Mouse (Mus musculus) CH12.LX (cell line): ENCODE measurements around the gene Noxo1. TPM values are rescaled to one million over a fixed set of nuclear protein-coding genes. Genes with fewer than 3 reads are reported as not detected.

Experiments used
- DNase-seq: peaks from one replicate; pipeline ENCODE4 v3.0.0-alpha.2; 2013; ENCODE audit errors: extremely low read depth
- H3K27ac ChIP-seq: 2 replicates; pipeline ENCODE4 v1.5.1; 2012; ENCODE audit warnings: low read depth, mild to moderate bottlenecking, control low read depth, moderate library complexity; ENCODE audit not compliant: insufficient read depth
- H3K27me3 ChIP-seq: replicated peaks from 2 replicates; pipeline ENCODE3; 2012; ENCODE audit warnings: inconsistent platforms
- H3K36me3 ChIP-seq, 2 experiments: replicated peaks in 1 of 2; 2 replicates each; pipeline versions ENCODE3 to v1.6.1; 2012; ENCODE audit warnings: inconsistent platforms in 1 of 2, low read length in 1 of 2, mild to moderate bottlenecking in 1 of 2, mixed read lengths in 1 of 2, moderate library complexity in 1 of 2; ENCODE audit not compliant: control insufficient read depth in 1 of 2, insufficient read depth in 1 of 2
- H3K4me1 ChIP-seq, 2 experiments: 2 replicates each; pipeline ENCODE4 v1.6.1; 2012; ENCODE audit warnings: inconsistent platforms in 1 of 2, moderate library complexity in 1 of 2; ENCODE audit not compliant: insufficient read depth in 2 of 2, control insufficient read depth in 1 of 2
- H3K4me2 ChIP-seq: 2 replicates; pipeline ENCODE4 v1.6.1; 2012; ENCODE audit warnings: low read depth, mild to moderate bottlenecking, control low read depth; ENCODE audit not compliant: poor library complexity, insufficient read depth, severe bottlenecking
- H3K4me3 ChIP-seq, 3 experiments: fragments of 150-350 bp in 1 of 3; sonication (generic) in 1 of 3; replicated peaks in 1 of 3; 2 replicates each; pipeline versions ENCODE3 to v1.5.1; 2011 to 2012; ENCODE audit warnings: low read depth in 2 of 3, low read length in 2 of 3, mild to moderate bottlenecking in 2 of 3, moderate library complexity in 2 of 3, control low read depth in 1 of 3, improper control_type of control experiment in 1 of 3, inconsistent platforms in 1 of 3, mixed read lengths in 1 of 3; ENCODE audit not compliant: poor library complexity in 1 of 3
- H3K79me2 ChIP-seq: replicated peaks from 2 replicates; pipeline ENCODE4 v1.6.1; 2012; ENCODE audit warnings: mild to moderate bottlenecking, moderate library complexity; ENCODE audit not compliant: control insufficient read depth, poor library complexity, insufficient read depth, severe bottlenecking; ENCODE audit errors: extremely low read depth
- H3K9ac ChIP-seq: 2 replicates; pipeline ENCODE4 v1.6.1; 2012; ENCODE audit warnings: low read depth, mild to moderate bottlenecking, control low read depth, moderate library complexity; ENCODE audit not compliant: insufficient read depth
- H3K9me3 ChIP-seq: replicated peaks from 2 replicates; pipeline ENCODE3; 2012; ENCODE audit warnings: low read length, inconsistent platforms, mixed read lengths
- BHLHE40 ChIP-seq: IDR thresholded peaks from 2 replicates; pipeline ENCODE4 v1.6.1; 2011; ENCODE audit warnings: mild to moderate bottlenecking, low read depth, low read length, improper control_type of control experiment
- CHD1 ChIP-seq: IDR thresholded peaks from 2 replicates; pipeline ENCODE4 v1.6.1; 2012; ENCODE audit warnings: low read depth, low read length, improper control_type of control experiment, inconsistent platforms
- CHD2 ChIP-seq: IDR thresholded peaks from 2 replicates; pipeline ENCODE4 v1.6.1; 2011; ENCODE audit warnings: low read length, improper control_type of control experiment
- CTCF ChIP-seq, 2 experiments: IDR thresholded peaks in 1 of 2; conservative IDR thresholded peaks in 1 of 2; 2 replicates each; pipeline ENCODE4 v1.5.1; 2011 to 2012; ENCODE audit warnings: low read depth in 2 of 2, low read length in 2 of 2, improper control_type of control experiment in 1 of 2, inconsistent platforms in 1 of 2, mild to moderate bottlenecking in 1 of 2, moderate library complexity in 1 of 2
- ELF1 ChIP-seq: IDR thresholded peaks from 2 replicates; pipeline ENCODE4 v1.6.1; 2014; ENCODE audit warnings: low read depth, mild to moderate bottlenecking, inconsistent platforms, low read length, improper control_type of control experiment
- EP300 ChIP-seq: IDR thresholded peaks from 2 replicates; pipeline ENCODE4 v1.6.1; 2011; ENCODE audit warnings: low read length, improper control_type of control experiment
- ETS1 ChIP-seq: conservative IDR thresholded peaks from 2 replicates; pipeline ENCODE4 v1.6.1; 2012; ENCODE audit warnings: low read depth, mild to moderate bottlenecking, inconsistent platforms, low read length, improper control_type of control experiment, moderate library complexity
- GABPA ChIP-seq: IDR thresholded peaks from 2 replicates; pipeline ENCODE4 v1.6.1; 2012; ENCODE audit warnings: low read depth, low read length, improper control_type of control experiment, inconsistent platforms; ENCODE audit not compliant: insufficient replicate concordance
- HCFC1 ChIP-seq: IDR thresholded peaks from 2 replicates; pipeline ENCODE4 v1.6.1; 2012; ENCODE audit warnings: low read depth, mild to moderate bottlenecking, inconsistent platforms, low read length, improper control_type of control experiment
- IRF4 ChIP-seq: IDR thresholded peaks from 2 replicates; pipeline ENCODE4 v1.6.1; 2014; ENCODE audit warnings: low read depth, mild to moderate bottlenecking, inconsistent platforms, low read length, improper control_type of control experiment
- JUND ChIP-seq: conservative IDR thresholded peaks from 2 replicates; pipeline ENCODE4 v1.6.1; 2011; ENCODE audit warnings: low read depth, low read length, improper control_type of control experiment
- KAT2A ChIP-seq: IDR thresholded peaks from 2 replicates; pipeline ENCODE4 v1.6.1; 2012; ENCODE audit warnings: low read length, improper control_type of control experiment, inconsistent platforms; ENCODE audit not compliant: insufficient replicate concordance
- MAFK ChIP-seq: IDR thresholded peaks from 2 replicates; pipeline ENCODE4 v1.6.1; 2011; ENCODE audit warnings: low read length, improper control_type of control experiment; ENCODE audit not compliant: insufficient replicate concordance
- MAX ChIP-seq: IDR thresholded peaks from 2 replicates; pipeline ENCODE4 v1.6.1; 2011; ENCODE audit warnings: low read length, improper control_type of control experiment
- MAZ ChIP-seq: IDR thresholded peaks from 2 replicates; pipeline ENCODE4 v1.6.1; 2012; ENCODE audit warnings: low read depth, mild to moderate bottlenecking, inconsistent platforms, low read length, improper control_type of control experiment, moderate library complexity
- MEF2A ChIP-seq: IDR thresholded peaks from 2 replicates; pipeline ENCODE4 v1.6.1; 2014; ENCODE audit warnings: low read depth, mild to moderate bottlenecking, inconsistent platforms, low read length, improper control_type of control experiment, borderline replicate concordance
- MXI1 ChIP-seq: IDR thresholded peaks from 2 replicates; pipeline ENCODE4 v1.6.1; 2011; ENCODE audit warnings: mild to moderate bottlenecking, low read depth, low read length, improper control_type of control experiment
- MYC ChIP-seq: IDR thresholded peaks from 2 replicates; pipeline ENCODE4 v1.6.1; 2011; ENCODE audit warnings: low read depth, mild to moderate bottlenecking, improper control_type of control experiment, low read length
- NRF1 ChIP-seq: IDR thresholded peaks from 2 replicates; pipeline ENCODE4 v1.6.1; 2014; ENCODE audit warnings: low read depth, mild to moderate bottlenecking, inconsistent platforms, low read length, improper control_type of control experiment, moderate library complexity
- POLR2A ChIP-seq: IDR thresholded peaks from 2 replicates; pipeline ENCODE4 v1.6.1; 2011; ENCODE audit warnings: low read depth, mild to moderate bottlenecking, improper control_type of control experiment, low read length
- POLR2AphosphoS2 ChIP-seq: IDR thresholded peaks from 2 replicates; pipeline ENCODE4 v1.6.1; 2011; ENCODE audit warnings: low read depth, low read length, improper control_type of control experiment
- RAD21 ChIP-seq: IDR thresholded peaks from 2 replicates; pipeline ENCODE4 v1.6.1; 2011; ENCODE audit warnings: low read depth, mild to moderate bottlenecking, low read length, improper control_type of control experiment, moderate library complexity
- SIN3A ChIP-seq: IDR thresholded peaks from 2 replicates; pipeline ENCODE4 v1.6.1; 2012; ENCODE audit warnings: low read length, improper control_type of control experiment, inconsistent platforms
- TBP ChIP-seq: conservative IDR thresholded peaks from 2 replicates; pipeline ENCODE4 v1.6.1; 2011; ENCODE audit warnings: low read depth, low read length, improper control_type of control experiment
- TCF12 ChIP-seq: IDR thresholded peaks from 2 replicates; pipeline ENCODE4 v1.6.1; 2014; ENCODE audit warnings: low read depth, mild to moderate bottlenecking, inconsistent platforms, low read length, improper control_type of control experiment
- UBTF ChIP-seq: IDR thresholded peaks from 2 replicates; pipeline ENCODE4 v1.6.1; 2012; ENCODE audit warnings: low read depth, mild to moderate bottlenecking, inconsistent platforms, low read length, improper control_type of control experiment, moderate library complexity
- USF1 ChIP-seq: IDR thresholded peaks from 2 replicates; pipeline ENCODE4 v1.6.1; 2014; ENCODE audit warnings: low read depth, mild to moderate bottlenecking, inconsistent platforms, low read length, improper control_type of control experiment
- ZKSCAN1 ChIP-seq: IDR thresholded peaks from 2 replicates; pipeline ENCODE4 v1.6.1; 2012; ENCODE audit warnings: low read depth, inconsistent platforms, low read length, improper control_type of control experiment, borderline replicate concordance
- ZMIZ1 ChIP-seq: IDR thresholded peaks from 2 replicates; pipeline ENCODE4 v1.6.1; 2012; ENCODE audit warnings: low read depth, mild to moderate bottlenecking, inconsistent platforms, low read length, improper control_type of control experiment
- ZNF384 ChIP-seq: IDR thresholded peaks from 2 replicates; pipeline ENCODE4 v1.6.1; 2012; ENCODE audit warnings: low read depth, low read length, improper control_type of control experiment, inconsistent platforms
- dilution Hi-C: fragments of 300-500 bp; cut with MboI; formaldehyde crosslinking; loops from 2 replicates; pipeline ENCODE4 v1.14.3; 2020; ENCODE audit warnings: low sequenced_read_pairs; ENCODE audit not compliant: extremely low pct_unique_long_range_greater_than_20kb, extremely low pct_ligation_motif_present
- in situ Hi-C: fragments of 300-500 bp; cut with MboI; formaldehyde crosslinking; loops from 3 replicates; pipeline ENCODE4 v1.14.3; 2019; ENCODE audit warnings: low sequenced_read_pairs, low pct_ligation_motif_present, low pct_unique_long_range_greater_than_20kb, mixed read lengths
- polyA plus RNA-seq: library from polyadenylated mRNA; unstranded; fragments of >175 nt; gene quantifications from 2 replicates; pipeline ENCODE4 v1.2.1, GENCODE M21; 2012; ENCODE audit warnings: low read depth; ENCODE audit not compliant: insufficient read length
- total RNA-seq, 2 experiments: library from RNA; depleted of rRNA; stranded (reverse); fragments of 300-350 nt in 1 of 2; fragments of >200 nt in 1 of 2; gene quantifications; 2 replicates each; pipeline ENCODE4 v1.2.3; 2012 to 2014

Gene Noxo1
- total and polyA plus RNA-seq, 3 experiments, result 0.47 to 2.5 (median 0.89) TPM

DNA sequence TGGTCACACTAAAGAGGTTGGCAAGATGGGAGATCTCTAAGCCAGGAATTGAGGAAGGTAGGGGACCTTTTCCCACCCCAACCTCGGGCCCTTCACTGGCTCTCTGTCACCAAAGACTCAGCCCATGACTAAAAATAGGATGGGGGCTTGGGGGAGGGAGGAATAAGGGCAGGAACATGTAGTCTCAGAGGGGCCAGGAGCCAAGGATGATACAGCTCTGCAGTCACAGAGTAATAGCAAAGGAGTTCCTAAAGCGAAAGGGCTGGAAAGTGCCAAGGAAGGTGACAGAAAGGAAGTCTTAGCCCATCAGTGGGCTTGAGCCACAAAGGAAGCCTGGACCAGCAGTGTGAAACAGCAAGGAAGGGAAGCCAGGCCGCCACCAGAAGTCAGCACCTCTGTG, 44.2 kb upstream of the Noxo1 start:
- DNase-seq, result no peak
- Histone ChIP-seq H3K36me3 (no peaks in the 10 kb centered on the region), H3K4me3 (no peak overlapping the region), H3K79me2 (no peaks in the 10 kb centered on the region), H3K27me3 (peaks cover 28% of the 10 kb centered on the region), H3K9ac (no peak overlapping the region), H3K4me1 (peaks cover 7 to 26% of the 10 kb centered on the region in 2 experiments), H3K9me3 (no peaks in the 10 kb centered on the region), H3K27ac (no peak overlapping the region), H3K4me2 (no peak overlapping the region)
- no peak for TF ChIP-seq ELF1
- TF ChIP-seq MXI1, result no peak
- no peak for TF ChIP-seq MAX
- TF ChIP-seq ZMIZ1, result no peak
- TF ChIP-seq ZNF384, result no peak
- no peak for TF ChIP-seq GABPA
- TF ChIP-seq MAFK, result no peak
- no peak for TF ChIP-seq IRF4
- TF ChIP-seq RAD21, result no peak
- dilution Hi-C loops, result no loop called here
- in situ Hi-C loops, result loop anchor here (5.0 kb wide), 1 partner anchor 55 kb away; no protein-coding TSS in a partner anchor

DNA sequence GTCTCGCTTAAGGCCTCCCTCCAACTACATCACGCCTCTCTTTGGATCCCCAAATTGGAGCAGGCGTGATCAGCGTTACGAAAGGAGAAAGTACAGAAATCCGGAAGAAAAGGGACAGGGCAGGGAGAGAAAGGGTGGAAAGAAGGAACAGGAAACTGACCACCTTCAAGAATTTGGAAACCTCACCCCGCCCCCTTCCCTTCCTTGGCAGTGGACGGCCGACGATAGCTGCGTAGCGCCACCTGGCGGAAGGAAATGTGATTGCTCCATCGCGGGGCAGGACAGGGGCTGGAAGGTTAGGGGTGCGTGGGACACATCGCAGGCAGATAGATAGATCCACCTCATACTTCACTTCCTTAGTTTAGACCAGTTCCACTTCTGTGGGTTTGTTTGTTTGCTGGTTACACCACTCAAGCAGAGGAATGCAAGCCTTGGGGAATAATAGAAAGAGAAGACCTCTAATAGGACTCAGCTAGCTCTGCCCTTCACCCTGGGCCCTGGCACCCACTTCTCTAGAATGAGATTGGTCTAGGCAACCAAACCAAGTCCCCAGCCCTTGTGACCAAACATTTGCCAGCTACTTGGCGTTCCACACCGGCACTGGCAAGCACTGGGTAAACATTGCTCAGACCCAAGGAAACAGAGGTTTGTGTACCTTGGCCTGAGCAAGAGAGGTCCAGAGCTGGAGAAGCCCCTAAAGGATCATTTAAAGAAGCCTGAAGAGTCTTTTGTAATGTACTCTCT, 41.9 kb upstream of the Noxo1 start:
- DNase-seq, result peak; percentile 87
- dilution Hi-C loops, result no loop called here
- Histone ChIP-seq H3K9me3 (no peaks in the 10 kb centered on the region), H3K27me3 (peaks cover 20% of the 10 kb centered on the region), H3K27ac (no peak overlapping the region), H3K4me2 (peak overlapping the region; percentile 80; the same call in 1 of the 2 replicates), H3K4me3 (peak overlapping the region; percentile 23 to 45 (median 33)), H3K79me2 (no peaks in the 10 kb centered on the region), H3K9ac (peak overlapping the region; percentile 16; the same call in 1 of the 2 replicates), H3K4me1 (peaks cover 7 to 27% of the 10 kb centered on the region in 2 experiments), H3K36me3 (no peaks in the 10 kb centered on the region)
- in situ Hi-C loops, result loop anchor here (5.0 kb wide), 1 partner anchor 57 kb away; no protein-coding TSS in a partner anchor
- TF ChIP-seq MAZ, result peak; percentile 87
- TF ChIP-seq ETS1, result no peak
- TF ChIP-seq ZNF384, result no peak
- TF ChIP-seq ZKSCAN1, result no peak
- peak; percentile 67 for TF ChIP-seq ELF1
- peak; percentile 59 for TF ChIP-seq MEF2A
- no peak for TF ChIP-seq UBTF
- peak; percentile 84 for TF ChIP-seq RAD21
- no peak for TF ChIP-seq USF1
- 0 out of 2 replicates have a peak, but pooled peaks have one; percentile 24 for TF ChIP-seq POLR2A
- TF ChIP-seq SIN3A, result no peak
- no peak for TF ChIP-seq BHLHE40
- TF ChIP-seq GABPA, result no peak
- TF ChIP-seq JUND, result no peak
- peak; percentile 33 for TF ChIP-seq HCFC1
- no peak for TF ChIP-seq POLR2AphosphoS2
- TF ChIP-seq KAT2A, result no peak
- TF ChIP-seq CHD1, result no peak
- TF ChIP-seq MAX, result no peak
- no peak for TF ChIP-seq MAFK
- peak; percentile 51; the same call in 1 of the 2 replicates for TF ChIP-seq MYC
- no peak for TF ChIP-seq EP300
- TF ChIP-seq TBP, result no peak
- peak; percentile 58; the same call in 1 of the 2 replicates for TF ChIP-seq CHD2
- peak; percentile 46; the same call in 1 of the 2 replicates for TF ChIP-seq IRF4
- peak; percentile 54; the same call in 1 of the 2 replicates for TF ChIP-seq TCF12
- TF ChIP-seq CTCF (conservative IDR thresholded peaks at IDR 0.05 in 1 of 2, IDR thresholded peaks at IDR 0.05 in 1 of 2; ENCODE audit: low read depth in 2 of 2, low read length in 2 of 2), result peak; percentile 53 to 95; a peak in 3 of 4 replicates
- peak; percentile 40; the same call in 1 of the 2 replicates for TF ChIP-seq NRF1
